Mouse (Mus musculus) lung, postnatal 0 days (tissue): ENCODE results near the gene St6galnac3. TPM values are rescaled to one million over a fixed set of nuclear protein-coding genes. Genes with fewer than 3 reads are reported as not detected.

Source experiments
- ATAC-seq: fragments of 200-750 bp; cut with Nextera tagmentation; 2 replicates; pipeline ENCODE4 v1.8.0; 2017; ENCODE audit warnings: moderate library complexity
- DNase-seq: peaks from one replicate; pipeline ENCODE4 v3.0.0-alpha.2; 2016; ENCODE audit warnings: low spot score
- H3K27ac ChIP-seq: fragments of 300-500 bp; sonication (generic); 2 replicates; pipeline ENCODE4 v1.5.1; 2014; ENCODE audit warnings: antibody characterized with exemption, mild to moderate bottlenecking, low read length, mixed read lengths
- H3K27me3 ChIP-seq: fragments of 300-500 bp; sonication (generic); replicated peaks from 2 replicates; pipeline ENCODE4 v1.6.1; 2014; ENCODE audit warnings: low read length, mixed read lengths; ENCODE audit not compliant: insufficient read depth
- H3K36me3 ChIP-seq: fragments of 300-500 bp; sonication (generic); 2 replicates; pipeline ENCODE4 v1.6.1; 2014; ENCODE audit warnings: low read length, mixed read lengths; ENCODE audit not compliant: insufficient read depth
- H3K4me1 ChIP-seq: fragments of 300-500 bp; sonication (generic); 2 replicates; pipeline ENCODE4 v1.6.1; 2014; ENCODE audit warnings: antibody characterized with exemption, low read depth, low read length, mixed read lengths; ENCODE audit not compliant: insufficient read depth
- H3K4me2 ChIP-seq: fragments of 300-500 bp; sonication (generic); replicated peaks from 2 replicates; pipeline ENCODE4 v1.6.1; 2014; ENCODE audit warnings: low read depth, mild to moderate bottlenecking, low read length, moderate library complexity, mixed read lengths
- H3K4me3 ChIP-seq: fragments of 300-500 bp; sonication (generic); 2 replicates; pipeline ENCODE4 v1.5.1; 2014; ENCODE audit warnings: low read depth, low read length
- H3K9ac ChIP-seq: fragments of 300-500 bp; sonication (generic); replicated peaks from 2 replicates; pipeline ENCODE4 v1.6.1; 2014; ENCODE audit warnings: low read depth, mild to moderate bottlenecking
- H3K9me3 ChIP-seq: fragments of 300-500 bp; sonication (generic); 2 replicates; pipeline ENCODE4 v1.6.1; 2016; ENCODE audit warnings: low read length, mixed read lengths
- CTCF ChIP-seq: IDR thresholded peaks from 2 replicates; pipeline ENCODE4 v1.5.1; 2016; ENCODE audit warnings: antibody characterized with exemption, mild to moderate bottlenecking
- EP300 ChIP-seq: IDR thresholded peaks from 2 replicates; pipeline ENCODE4 v1.6.1; 2016; ENCODE audit warnings: antibody characterized with exemption, mild to moderate bottlenecking, control low read depth
- WGBS: fragments of 180-500 bp; shearing (Covaris S2); extraction: QIAGEN DNeasy Blood & Tissue Kit; methylation state at CpG from one replicate; pipeline ENCODE4 v1.1.7; 2014; 5-methylcytosine and 5-hydroxymethylcytosine counted together
- polyA plus RNA-seq: library from polyadenylated mRNA; unstranded; fragments of >200 nt; fragmentation: Nextera tagmentation; extraction: Ambion mirVana; gene quantifications from 2 replicates; pipeline ENCODE4 v1.2.1, GENCODE M21; 2015

St6galnac3 gene
- polyA plus RNA-seq, 1 experiment from 2014 or later: 12.9 TPM

DNA sequence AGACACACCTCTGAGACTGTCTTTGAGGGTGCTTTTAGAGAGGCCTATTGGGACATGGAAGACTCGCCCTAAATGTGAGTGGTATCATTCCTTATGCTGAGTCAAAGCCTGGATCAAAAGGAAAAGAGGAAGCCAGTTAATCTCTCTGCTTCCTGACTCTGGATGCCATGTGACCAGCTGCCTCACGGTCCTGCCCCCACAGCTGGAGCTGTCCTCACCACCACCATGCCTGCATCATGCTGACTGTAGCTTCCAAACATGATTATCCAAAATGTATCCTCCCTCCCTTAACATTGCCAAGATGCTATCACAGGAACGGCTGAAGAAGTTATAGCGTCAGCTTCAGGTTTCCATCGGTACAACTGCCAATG is 244.4 kb downstream of the St6galnac3 start:
- TF ChIP-seq CTCF: no peak
- no peak for TF ChIP-seq EP300
- ATAC-seq (no peak), DNase-seq (no peak)
- Histone ChIP-seq H3K4me1 (no peaks in the 10 kb centered on the region), H3K27me3 (no peaks in the 10 kb centered on the region), H3K4me2 (no peak overlapping the region), H3K9ac (no peak overlapping the region), H3K36me3 (no peaks in the 10 kb centered on the region), H3K27ac (no peak overlapping the region), H3K9me3 (no peaks in the 10 kb centered on the region), H3K4me3 (no peak overlapping the region)
- 67% methylated on average over 5 of the region's 5 CpGs for WGBS

GRCm38 (mm10) chr3:153480005-153480635 is 244.9 kb downstream of the St6galnac3 start:
- Histone ChIP-seq H3K9me3 (no peaks in the 10 kb centered on the region), H3K4me2 (no peak overlapping the region), H3K27me3 (no peaks in the 10 kb centered on the region), H3K9ac (no peak overlapping the region), H3K4me3 (no peak overlapping the region), H3K27ac (no peak overlapping the region), H3K4me1 (no peaks in the 10 kb centered on the region), H3K36me3 (no peaks in the 10 kb centered on the region)
- TF ChIP-seq CTCF: no peak
- TF ChIP-seq EP300: no peak
- ATAC-seq: no peak
- 70% methylated on average over 3 of the region's 3 CpGs for WGBS
- DNase-seq: no peak

GRCm38 (mm10) chr3:153475919-153476318 is 249.1 kb downstream of the St6galnac3 start:
- TF ChIP-seq EP300 (no peak), CTCF (no peak)
- ATAC-seq (no peak), DNase-seq (no peak)
- WGBS: 80% methylated on average over 9 of the region's 9 CpGs
- H3K36me3 ChIP-seq: no peaks in the 10 kb centered on the region
- no peak overlapping the region for H3K27ac ChIP-seq
- H3K4me2 ChIP-seq: no peak overlapping the region
- H3K4me3 ChIP-seq: no peak overlapping the region
- H3K9me3 ChIP-seq: no peaks in the 10 kb centered on the region
- H3K4me1 ChIP-seq: no peaks in the 10 kb centered on the region
- H3K27me3 ChIP-seq: no peaks in the 10 kb centered on the region
- H3K9ac ChIP-seq: no peak overlapping the region

DNA sequence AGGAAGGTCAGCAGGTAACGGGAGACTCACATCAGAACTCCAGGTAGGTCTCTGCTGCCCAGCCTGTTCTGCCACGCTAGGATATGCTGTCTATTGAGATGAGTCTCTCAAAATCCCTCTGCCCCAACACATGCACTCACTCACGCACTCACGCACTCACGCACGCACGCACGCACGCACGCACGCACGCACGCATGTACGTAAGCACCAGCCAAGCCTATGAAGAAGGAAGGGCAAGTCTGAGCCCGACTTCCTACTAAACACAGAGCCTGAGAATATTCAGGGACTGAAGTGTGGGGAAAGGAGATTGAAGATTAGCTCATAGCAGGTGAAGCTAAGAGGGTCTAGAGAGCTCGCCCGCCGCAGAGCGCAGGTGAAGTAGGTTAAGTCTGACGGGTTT is 249.5 kb downstream of the St6galnac3 start:
- H3K4me2 ChIP-seq: no peak overlapping the region
- no peak for DNase-seq
- TF ChIP-seq EP300: no peak
- no peak for TF ChIP-seq CTCF
- 86% methylated on average over 20 of the region's 20 CpGs for WGBS
- H3K27me3 ChIP-seq: no peaks in the 10 kb centered on the region
- H3K9ac ChIP-seq: no peak overlapping the region
- no peaks in the 10 kb centered on the region for H3K9me3 ChIP-seq
- H3K4me3 ChIP-seq: no peak overlapping the region
- H3K27ac ChIP-seq: no peak overlapping the region
- no peak for ATAC-seq
- no peaks in the 10 kb centered on the region for H3K36me3 ChIP-seq
- H3K4me1 ChIP-seq: no peaks in the 10 kb centered on the region

GRCm38 (mm10) chr3:153472583-153473471 is 252.1 kb downstream of the St6galnac3 start:
- no peaks in the 10 kb centered on the region for H3K4me1 ChIP-seq
- no peaks in the 10 kb centered on the region for H3K27me3 ChIP-seq
- H3K36me3 ChIP-seq: no peaks in the 10 kb centered on the region
- H3K9me3 ChIP-seq: no peaks in the 10 kb centered on the region
- H3K4me3 ChIP-seq: no peak overlapping the region
- no peak overlapping the region for H3K9ac ChIP-seq
- DNase-seq (no peak), ATAC-seq (no peak)
- H3K4me2 ChIP-seq: no peak overlapping the region
- TF ChIP-seq EP300: no peak
- no peak for TF ChIP-seq CTCF
- no peak overlapping the region for H3K27ac ChIP-seq
- WGBS: 79% methylated on average over 11 of the region's 11 CpGs

GRCm38 (mm10) chr3:153463849-153464248 is 261.1 kb downstream of the St6galnac3 start:
- Histone ChIP-seq H3K27me3 (no peaks in the 10 kb centered on the region), H3K36me3 (no peaks in the 10 kb centered on the region), H3K9ac (no peak overlapping the region), H3K27ac (no peak overlapping the region), H3K9me3 (no peaks in the 10 kb centered on the region), H3K4me2 (no peak overlapping the region), H3K4me3 (no peak overlapping the region), H3K4me1 (no peaks in the 10 kb centered on the region)
- DNase-seq: peak; percentile 25
- TF ChIP-seq EP300 (no peak), CTCF (no peak)
- 71% methylated on average over 6 of the region's 6 CpGs for WGBS
- peak; percentile 32; the same call in 1 of the 2 replicates for ATAC-seq
